Mouse (Mus musculus): ENCODE data around the gene Igsf9. TPM values are rescaled to one million over a fixed set of nuclear protein-coding genes. Genes with fewer than 3 reads are reported as not detected.

Gene Igsf9
- polyA plus RNA-seq, 1 experiment from 2014 or later = 38.9 TPM

- WGBS = 80% methylated on average over 2 of the region's 2 CpGs
- Histone ChIP-seq H3K27ac (replicated peaks) (no peak overlapping the region), H3K27me3 (replicated peaks) (no peaks in the 10 kb centered on the region), H3K4me2 (no peak overlapping the region), H3K36me3 (no peaks in the 10 kb centered on the region), H3K9ac (replicated peaks) (no peak overlapping the region), H3K4me1 (peaks cover 3% of the 10 kb centered on the region; the same call in 1 of the 2 replicates), H3K4me3 (replicated peaks) (no peak overlapping the region), H3K9me3 (replicated peaks) (no peaks in the 10 kb centered on the region)
- ATAC-seq (ENCODE audit: low FRiP score) = no peak
These were observed 28.7 kb upstream of the Igsf9 start for GRCm38 (mm10) chr1:172452911-172453310.

- H3K4me1 ChIP-seq = peaks cover 3% of the 10 kb centered on the region; the same call in 1 of the 2 replicates
- no peak overlapping the region for H3K4me2 ChIP-seq
- H3K27ac ChIP-seq (replicated peaks) = no peak overlapping the region
- H3K9ac ChIP-seq (replicated peaks) = no peak overlapping the region
- no peaks in the 10 kb centered on the region for H3K36me3 ChIP-seq
- ATAC-seq (ENCODE audit: low FRiP score) = no peak
- no peaks in the 10 kb centered on the region for H3K27me3 ChIP-seq (replicated peaks)
- H3K9me3 ChIP-seq (replicated peaks) = no peaks in the 10 kb centered on the region
- no peak overlapping the region for H3K4me3 ChIP-seq (replicated peaks)
- 88% methylated on average over 2 of the region's 2 CpGs for WGBS
These were observed 27.8 kb upstream of the Igsf9 start for GRCm38 (mm10) chr1:172453810-172454209.

DNA sequence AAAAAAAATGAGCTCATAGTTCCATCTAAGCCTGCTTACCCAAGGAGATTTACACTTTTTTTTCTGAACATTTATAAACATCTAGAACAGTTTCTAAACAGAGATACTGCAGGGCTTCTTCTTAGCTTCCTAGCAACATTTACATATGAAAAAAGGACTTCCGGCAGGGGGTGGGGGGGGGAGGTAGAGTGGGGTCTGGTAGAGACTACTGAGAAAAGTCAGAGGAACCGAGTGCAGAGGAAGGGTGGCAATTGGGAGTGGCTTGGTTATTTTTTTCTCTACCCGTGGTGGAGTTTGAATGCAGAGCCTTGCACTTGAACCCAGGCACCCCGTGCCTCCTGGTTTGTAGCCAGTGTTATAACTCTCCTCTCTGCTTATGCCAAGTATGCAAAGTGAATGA lies 26.2 kb upstream of the Igsf9 start:
- peaks cover 3% of the 10 kb centered on the region; the same call in 1 of the 2 replicates for H3K4me1 ChIP-seq
- no peak overlapping the region for H3K4me2 ChIP-seq
- no peak overlapping the region for H3K9ac ChIP-seq (replicated peaks)
- WGBS = 11% methylated on average over 4 of the region's 4 CpGs
- H3K9me3 ChIP-seq (replicated peaks) = no peaks in the 10 kb centered on the region
- no peak overlapping the region for H3K27ac ChIP-seq (replicated peaks)
- H3K4me3 ChIP-seq (replicated peaks) = no peak overlapping the region
- H3K36me3 ChIP-seq = no peaks in the 10 kb centered on the region
- H3K27me3 ChIP-seq (replicated peaks) = no peaks in the 10 kb centered on the region
- ATAC-seq (ENCODE audit: low FRiP score) = no peak

DNA sequence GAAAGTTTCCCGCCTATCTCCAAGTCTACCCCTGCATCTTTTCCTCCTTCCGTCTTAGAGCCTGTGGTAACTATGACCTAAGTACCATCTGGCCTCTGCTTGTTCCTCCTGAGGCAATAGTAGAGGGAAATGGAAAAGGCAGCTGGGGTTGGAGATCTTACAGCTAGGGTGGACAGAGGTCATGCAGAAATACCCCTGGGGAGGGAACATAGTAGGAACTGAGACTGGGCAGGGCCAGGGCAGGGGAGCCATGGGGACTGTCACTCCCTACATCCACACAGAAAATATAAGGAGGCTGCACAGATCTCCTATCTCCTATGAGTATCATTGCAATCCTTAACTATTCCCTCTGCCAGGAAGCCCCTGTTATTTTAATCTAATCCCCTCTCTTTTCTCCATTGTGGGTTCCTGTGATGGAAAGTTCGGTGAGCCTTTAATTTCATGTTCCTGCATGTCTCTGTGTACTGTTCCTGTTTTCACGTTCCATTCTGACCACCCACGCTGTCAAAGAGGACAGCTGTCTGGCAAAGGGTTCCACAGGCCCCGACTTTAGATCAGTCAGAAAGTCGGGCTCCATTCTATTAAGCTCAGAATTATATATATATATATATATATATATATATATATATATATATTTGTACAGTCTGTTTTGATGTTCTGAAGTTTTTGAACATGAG lies 25.4 kb upstream of the Igsf9 start:
- H3K27ac ChIP-seq (replicated peaks) = no peak overlapping the region
- H3K9me3 ChIP-seq (replicated peaks) = no peaks in the 10 kb centered on the region
- H3K4me1 ChIP-seq = no peaks in the 10 kb centered on the region
- no peaks in the 10 kb centered on the region for H3K27me3 ChIP-seq (replicated peaks)
- WGBS = 77% methylated on average over 7 of the region's 7 CpGs
- H3K4me3 ChIP-seq (replicated peaks) = no peak overlapping the region
- H3K36me3 ChIP-seq = no peaks in the 10 kb centered on the region
- no peak overlapping the region for H3K9ac ChIP-seq (replicated peaks)
- H3K4me2 ChIP-seq = no peak overlapping the region
- no peak for ATAC-seq (ENCODE audit: low FRiP score)

- Histone ChIP-seq H3K36me3 (no peaks in the 10 kb centered on the region), H3K9me3 (replicated peaks) (no peaks in the 10 kb centered on the region), H3K27ac (replicated peaks) (no peak overlapping the region), H3K9ac (replicated peaks) (no peak overlapping the region), H3K4me3 (replicated peaks) (no peak overlapping the region), H3K27me3 (replicated peaks) (no peaks in the 10 kb centered on the region), H3K4me1 (no peaks in the 10 kb centered on the region), H3K4me2 (no peak overlapping the region)
- no peak for ATAC-seq (ENCODE audit: low FRiP score)
- 90% methylated on average over 3 of the region's 3 CpGs for WGBS
These were observed 24.4 kb upstream of the Igsf9 start for GRCm38 (mm10) chr1:172457196-172457595.

GRCm38 (mm10) chr1:172458041-172458440 lies 23.5 kb upstream of the Igsf9 start:
- ATAC-seq (ENCODE audit: low FRiP score) = no peak
- no peaks in the 10 kb centered on the region for H3K36me3 ChIP-seq
- no peaks in the 10 kb centered on the region for H3K9me3 ChIP-seq (replicated peaks)
- no peak overlapping the region for H3K4me3 ChIP-seq (replicated peaks)
- no peak overlapping the region for H3K4me2 ChIP-seq
- no peaks in the 10 kb centered on the region for H3K27me3 ChIP-seq (replicated peaks)
- no peak overlapping the region for H3K27ac ChIP-seq (replicated peaks)
- no peaks in the 10 kb centered on the region for H3K4me1 ChIP-seq
- 92% methylated on average over 3 of the region's 3 CpGs for WGBS
- no peak overlapping the region for H3K9ac ChIP-seq (replicated peaks)

- H3K36me3 ChIP-seq = no peaks in the 10 kb centered on the region
- H3K4me3 ChIP-seq (replicated peaks) = no peak overlapping the region
- no peaks in the 10 kb centered on the region for H3K4me1 ChIP-seq
- no peak overlapping the region for H3K27ac ChIP-seq (replicated peaks)
- H3K27me3 ChIP-seq (replicated peaks) = no peaks in the 10 kb centered on the region
- 81% methylated on average over 2 of the region's 2 CpGs for WGBS
- no peak overlapping the region for H3K4me2 ChIP-seq
- H3K9ac ChIP-seq (replicated peaks) = no peak overlapping the region
- no peaks in the 10 kb centered on the region for H3K9me3 ChIP-seq (replicated peaks)
- ATAC-seq (ENCODE audit: low FRiP score) = no peak
These were observed 20.0 kb upstream of the Igsf9 start for GRCm38 (mm10) chr1:172461602-172462001.

- WGBS = 81% methylated on average over 3 of the region's 3 CpGs
- no peak overlapping the region for H3K27ac ChIP-seq (replicated peaks)
- H3K4me1 ChIP-seq = no peaks in the 10 kb centered on the region
- no peak overlapping the region for H3K4me3 ChIP-seq (replicated peaks)
- no peak for ATAC-seq (ENCODE audit: low FRiP score)
- H3K36me3 ChIP-seq = no peaks in the 10 kb centered on the region
- no peaks in the 10 kb centered on the region for H3K9me3 ChIP-seq (replicated peaks)
- H3K4me2 ChIP-seq = no peak overlapping the region
- H3K9ac ChIP-seq (replicated peaks) = no peak overlapping the region
- no peaks in the 10 kb centered on the region for H3K27me3 ChIP-seq (replicated peaks)
These were observed 19.1 kb upstream of the Igsf9 start for GRCm38 (mm10) chr1:172462534-172462933.

GRCm38 (mm10) chr1:172463387-172464333 lies 17.9 kb upstream of the Igsf9 start:
- Histone ChIP-seq H3K9ac (replicated peaks) (no peak overlapping the region), H3K27me3 (replicated peaks) (no peaks in the 10 kb centered on the region), H3K36me3 (no peaks in the 10 kb centered on the region), H3K4me3 (replicated peaks) (no peak overlapping the region), H3K27ac (replicated peaks) (no peak overlapping the region), H3K9me3 (replicated peaks) (no peaks in the 10 kb centered on the region), H3K4me1 (no peaks in the 10 kb centered on the region), H3K4me2 (no peak overlapping the region)
- WGBS = 89% methylated on average over 16 of the region's 16 CpGs
- no peak for ATAC-seq (ENCODE audit: low FRiP score)

- Histone ChIP-seq H3K4me1 (no peaks in the 10 kb centered on the region), H3K4me3 (replicated peaks) (no peak overlapping the region), H3K9me3 (replicated peaks) (no peaks in the 10 kb centered on the region), H3K36me3 (no peaks in the 10 kb centered on the region), H3K27ac (replicated peaks) (no peak overlapping the region), H3K9ac (replicated peaks) (no peak overlapping the region), H3K4me2 (no peak overlapping the region), H3K27me3 (replicated peaks) (no peaks in the 10 kb centered on the region)
- WGBS = 65% methylated on average over 11 of the region's 11 CpGs
- ATAC-seq (ENCODE audit: low FRiP score) = no peak
These were observed 13.2 kb upstream of the Igsf9 start for GRCm38 (mm10) chr1:172468301-172468877.

DNA sequence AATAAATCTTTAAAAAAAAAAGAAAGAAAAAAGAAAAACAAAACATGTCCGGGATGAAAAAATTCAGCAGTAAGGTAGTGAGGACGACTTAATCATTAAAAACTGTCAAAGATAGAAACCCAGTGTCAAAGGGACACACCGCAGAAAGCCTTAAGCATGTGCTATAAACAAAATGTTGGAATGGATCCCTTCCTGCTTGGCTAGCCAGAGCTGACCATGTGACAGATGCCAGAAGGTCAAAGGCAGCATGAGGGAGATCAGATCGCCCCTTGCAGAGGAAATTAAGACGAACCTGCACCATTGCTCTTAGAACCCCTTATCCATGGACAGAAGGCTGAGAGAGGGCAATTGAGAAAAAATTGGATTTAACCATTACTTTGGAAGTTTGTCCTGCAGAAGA lies 12.2 kb upstream of the Igsf9 start:
- no peak for ATAC-seq (ENCODE audit: low FRiP score)

More for the DNA sequence above, 12.2 kb upstream of the Igsf9 start:
- Histone ChIP-seq H3K27ac (replicated peaks) (no peak overlapping the region), H3K4me2 (no peak overlapping the region), H3K9ac (replicated peaks) (no peak overlapping the region), H3K27me3 (replicated peaks) (no peaks in the 10 kb centered on the region), H3K36me3 (no peaks in the 10 kb centered on the region), H3K4me1 (no peaks in the 10 kb centered on the region), H3K9me3 (replicated peaks) (no peaks in the 10 kb centered on the region), H3K4me3 (replicated peaks) (no peak overlapping the region)
- 89% methylated on average over 5 of the region's 5 CpGs for WGBS

All from neural tube, embryonic 15.5 days (tissue).